Mouse (Mus musculus) heart, postnatal 0 days (tissue): ENCODE data around the gene Lrrc15. TPM values are rescaled to one million over a fixed set of nuclear protein-coding genes. Genes with fewer than 3 reads are reported as not detected.
A peak's percentile ranks its signal among the peaks of the same experiment; 100 is the strongest.

Experiments
- ATAC-seq: fragments of 200-750 bp; cut with Nextera tagmentation; 2 replicates; pipeline ENCODE4 v1.8.0; 2017; ENCODE audit warnings: low read depth, moderate number of reproducible peaks, moderate library complexity; ENCODE audit not compliant: insufficient read depth
- DNase-seq: peaks from one replicate; pipeline ENCODE4 v3.0.0-alpha.2; 2016; ENCODE audit warnings: low spot score
- H3K27ac ChIP-seq: fragments of 300-500 bp; sonication (generic); 2 replicates; pipeline ENCODE4 v1.5.1; 2014; ENCODE audit warnings: low read depth, mild to moderate bottlenecking
- H3K27me3 ChIP-seq: fragments of 300-500 bp; sonication (generic); 2 replicates; pipeline ENCODE4 v1.6.1; 2014; ENCODE audit warnings: low read length, mixed read lengths; ENCODE audit not compliant: control insufficient read depth, insufficient read depth
- H3K36me3 ChIP-seq: fragments of 300-500 bp; sonication (generic); replicated peaks from 2 replicates; pipeline ENCODE4 v1.6.1; 2014; ENCODE audit warnings: low read length, mixed read lengths; ENCODE audit not compliant: control insufficient read depth, insufficient read depth
- H3K4me1 ChIP-seq: fragments of 300-500 bp; sonication (generic); 2 replicates; pipeline ENCODE4 v1.6.1; 2014; ENCODE audit warnings: antibody characterized with exemption; ENCODE audit not compliant: control insufficient read depth, insufficient read depth
- H3K4me2 ChIP-seq: fragments of 300-500 bp; sonication (generic); 2 replicates; pipeline ENCODE4 v1.6.1; 2014; ENCODE audit warnings: low read depth, mild to moderate bottlenecking, low read length, moderate library complexity
- H3K4me3 ChIP-seq: fragments of 300-500 bp; sonication (generic); 2 replicates; pipeline ENCODE4 v1.5.1; 2014; ENCODE audit warnings: low read depth, low read length
- H3K9ac ChIP-seq: fragments of 300-500 bp; sonication (generic); replicated peaks from 2 replicates; pipeline ENCODE4 v1.6.1; 2014; ENCODE audit warnings: low read depth, low read length, mixed read lengths
- H3K9me3 ChIP-seq: fragments of 300-500 bp; sonication (generic); replicated peaks from 2 replicates; pipeline ENCODE4 v1.6.1; 2016; ENCODE audit warnings: low read length; ENCODE audit not compliant: control insufficient read depth
- CTCF ChIP-seq: IDR thresholded peaks from 2 replicates; pipeline ENCODE4 v1.5.1; 2016; ENCODE audit warnings: antibody characterized with exemption, control low read depth, low read depth
- EP300 ChIP-seq: IDR thresholded peaks from 2 replicates; pipeline ENCODE4 v1.6.1; 2016; ENCODE audit warnings: antibody characterized with exemption, low read depth
- WGBS: fragments of 180-500 bp; shearing (Covaris S2); extraction: QIAGEN DNeasy Blood & Tissue Kit; methylation state at CpG from one replicate; pipeline ENCODE4 v1.1.7; 2014; 5-methylcytosine and 5-hydroxymethylcytosine counted together
- polyA plus RNA-seq: library from polyadenylated mRNA; unstranded; fragments of >200 nt; fragmentation: Nextera tagmentation; extraction: Ambion mirVana; gene quantifications from 2 replicates; pipeline ENCODE4 v1.2.1, GENCODE M21; 2015
- total RNA-seq: library from RNA; depleted of rRNA; stranded (reverse); fragments of >200 nt; gene quantifications from 2 replicates; pipeline ENCODE4 v1.2.3, GENCODE M21; 2014; ENCODE audit warnings: low replicate concordance

Lrrc15 gene
- total and polyA plus RNA-seq, 2 experiments from 2014 or later, result 0.53 TPM; not detected in 1

- Histone ChIP-seq H3K9ac (no peak overlapping the region), H3K27me3 (0 out of 2 replicates have a peak, but pooled peaks cover 7% of the 10 kb centered on the region), H3K4me3 (no peak overlapping the region), H3K36me3 (no peaks in the 10 kb centered on the region), H3K4me2 (no peak overlapping the region), H3K9me3 (no peaks in the 10 kb centered on the region), H3K27ac (no peak overlapping the region), H3K4me1 (peaks cover 7% of the 10 kb centered on the region; the same call in 1 of the 2 replicates)
- TF ChIP-seq EP300 (no peak), CTCF (no peak)
- peak; percentile 29 for DNase-seq
- ATAC-seq, result no peak
- 58% methylated on average over 15 of the region's 15 CpGs for WGBS
Measured at GRCm38 (mm10) chr16:30275558-30276340, 7.3 kb downstream of the Lrrc15 start.

GRCm38 (mm10) chr16:30273065-30273464 is 10.0 kb downstream of the Lrrc15 start:
- Histone ChIP-seq H3K27ac (no peak overlapping the region), H3K9ac (no peak overlapping the region), H3K36me3 (no peaks in the 10 kb centered on the region), H3K9me3 (no peaks in the 10 kb centered on the region), H3K4me3 (no peak overlapping the region), H3K4me2 (no peak overlapping the region), H3K4me1 (peaks cover 7% of the 10 kb centered on the region; the same call in 1 of the 2 replicates), H3K27me3 (no peaks in the 10 kb centered on the region)
- DNase-seq (no peak), ATAC-seq (no peak)
- 88% methylated on average over 8 of the region's 8 CpGs for WGBS
- TF ChIP-seq EP300, result no peak
- TF ChIP-seq CTCF, result no peak

GRCm38 (mm10) chr16:30271941-30272595 is 11.0 kb downstream of the Lrrc15 start:
- H3K4me3 ChIP-seq, result no peak overlapping the region
- no peaks in the 10 kb centered on the region for H3K9me3 ChIP-seq
- WGBS, result 66% methylated on average over 6 of the region's 6 CpGs
- H3K27ac ChIP-seq, result no peak overlapping the region
- no peak overlapping the region for H3K4me2 ChIP-seq
- H3K4me1 ChIP-seq, result peaks cover 7% of the 10 kb centered on the region; the same call in 1 of the 2 replicates
- no peaks in the 10 kb centered on the region for H3K36me3 ChIP-seq
- H3K27me3 ChIP-seq, result no peaks in the 10 kb centered on the region
- no peak overlapping the region for H3K9ac ChIP-seq
- no peak for ATAC-seq
- TF ChIP-seq EP300 (no peak), CTCF (no peak)
- no peak for DNase-seq

- no peak for ATAC-seq
- no peak for DNase-seq
- Histone ChIP-seq H3K27me3 (no peaks in the 10 kb centered on the region), H3K4me1 (peaks cover 7% of the 10 kb centered on the region; the same call in 1 of the 2 replicates), H3K9me3 (no peaks in the 10 kb centered on the region), H3K4me3 (no peak overlapping the region), H3K9ac (no peak overlapping the region), H3K36me3 (no peaks in the 10 kb centered on the region), H3K4me2 (no peak overlapping the region), H3K27ac (peak overlapping the region; percentile 15; the same call in 1 of the 2 replicates)
- TF ChIP-seq CTCF (no peak), EP300 (no peak)
- WGBS, result 55% methylated on average over 8 of the region's 8 CpGs
Measured at GRCm38 (mm10) chr16:30271223-30271761, 11.8 kb downstream of the Lrrc15 start.

- WGBS, result 58% methylated on average over 5 of the region's 5 CpGs
- no peak for DNase-seq
Measured at GRCm38 (mm10) chr16:30267359-30267758, 15.7 kb downstream of the Lrrc15 start, which contains the start of gene Cpn2. Cpn2 (minus strand) TSS chr16:30267499.

More at GRCm38 (mm10) chr16:30267359-30267758, 15.7 kb downstream of the Lrrc15 start, which contains the start of gene Cpn2:
- Histone ChIP-seq H3K36me3 (no peaks in the 10 kb centered on the region), H3K4me1 (no peaks in the 10 kb centered on the region), H3K4me2 (no peak within 1 kb of the TSS), H3K27me3 (no peaks in the 10 kb centered on the region), H3K9me3 (no peaks in the 10 kb centered on the region), H3K4me3 (no peak within 1 kb of the TSS), H3K27ac (no peak within 1 kb of the TSS), H3K9ac (no peak within 1 kb of the TSS)
- TF ChIP-seq EP300 (no peak), CTCF (no peak)
- no peak for ATAC-seq
